Mouse (Mus musculus): ENCODE measurements around the gene Ero1l. TPM values are rescaled to one million over a fixed set of nuclear protein-coding genes. Genes with fewer than 3 reads are reported as not detected.

Ero1l gene
- total RNA-seq, 2 experiments from 2014 or later: 5.0 to 8.6 TPM

DNA sequence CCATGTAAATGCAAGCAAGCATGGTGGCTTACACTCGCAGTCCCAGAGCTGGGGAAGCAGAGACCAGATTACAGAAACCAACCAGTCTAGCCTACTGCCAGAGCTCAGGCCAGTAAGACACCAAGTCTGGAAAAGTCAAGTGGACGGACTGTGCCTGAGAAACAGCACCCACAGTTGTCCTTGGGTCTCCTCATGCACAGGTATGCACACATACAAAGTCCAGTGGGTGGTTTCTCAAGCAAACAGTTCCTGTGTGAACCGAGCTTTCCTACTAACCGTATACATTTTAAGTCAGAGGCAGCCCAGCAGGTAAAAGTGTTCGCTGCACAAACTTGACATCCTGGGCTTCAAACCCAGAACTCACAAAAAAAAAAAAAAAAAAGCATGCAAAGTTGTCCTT, 12.7 kb downstream of the Ero1l start:
- no peak for DNase-seq

DNA sequence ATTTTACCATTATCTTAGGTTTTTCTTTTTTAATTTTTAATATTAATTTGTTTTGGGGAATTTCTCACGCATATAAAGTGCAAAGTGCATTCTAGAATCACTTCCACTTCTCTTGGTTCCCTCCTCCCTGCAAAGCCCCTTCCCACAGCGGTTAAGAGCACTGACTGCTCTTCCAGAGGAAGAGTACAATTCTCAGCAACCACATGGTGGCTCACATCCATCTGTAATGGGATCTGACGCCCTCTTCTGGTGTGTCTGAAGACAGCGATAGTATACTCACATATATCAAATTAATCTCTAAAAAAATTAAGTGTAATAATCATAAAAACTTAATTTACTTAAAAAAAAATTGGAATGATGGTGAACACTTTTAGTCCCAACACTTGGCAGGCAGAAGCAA, 14.2 kb downstream of the Ero1l start:
- no peak for DNase-seq

DNA sequence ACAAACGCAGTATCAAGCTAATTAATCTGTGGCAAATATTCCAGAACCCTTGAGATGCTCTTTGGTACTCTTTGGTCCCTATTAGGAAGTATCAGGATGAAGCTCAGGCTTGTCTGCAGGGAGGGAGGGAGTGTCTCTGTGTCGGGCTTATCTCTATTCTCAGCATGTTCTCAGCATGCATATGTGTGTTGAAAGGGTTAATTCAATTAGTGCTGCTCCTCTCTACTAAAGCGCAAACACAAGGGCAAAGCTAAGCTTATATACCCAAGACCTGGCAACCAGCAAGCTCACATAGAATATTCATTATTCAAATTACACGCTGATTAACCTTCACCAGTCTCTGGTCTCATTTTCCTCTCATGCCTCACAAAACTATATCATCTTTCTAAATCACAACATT, 14.6 kb downstream of the Ero1l start:
- DNase-seq: no peak

DNA sequence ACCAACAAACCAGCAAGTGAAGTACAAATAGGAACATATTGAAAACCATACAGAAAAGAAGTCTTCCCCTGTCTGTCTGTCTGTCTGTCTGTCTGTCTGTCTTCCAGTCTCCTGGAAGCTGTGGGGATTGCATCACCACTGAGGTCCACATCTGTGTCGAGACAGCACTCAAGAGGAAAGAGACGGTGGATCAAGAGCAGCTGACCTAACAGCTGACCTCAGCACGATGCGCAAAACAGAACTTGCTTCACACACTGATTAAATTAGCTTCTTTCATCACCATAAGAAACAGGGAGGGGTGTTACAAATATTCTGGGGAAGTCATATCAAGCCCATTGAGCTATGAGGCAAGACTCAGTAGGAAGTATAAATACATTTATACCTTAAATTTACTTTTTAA, 27.0 kb downstream of the Ero1l start:
- no peak for DNase-seq

DNA sequence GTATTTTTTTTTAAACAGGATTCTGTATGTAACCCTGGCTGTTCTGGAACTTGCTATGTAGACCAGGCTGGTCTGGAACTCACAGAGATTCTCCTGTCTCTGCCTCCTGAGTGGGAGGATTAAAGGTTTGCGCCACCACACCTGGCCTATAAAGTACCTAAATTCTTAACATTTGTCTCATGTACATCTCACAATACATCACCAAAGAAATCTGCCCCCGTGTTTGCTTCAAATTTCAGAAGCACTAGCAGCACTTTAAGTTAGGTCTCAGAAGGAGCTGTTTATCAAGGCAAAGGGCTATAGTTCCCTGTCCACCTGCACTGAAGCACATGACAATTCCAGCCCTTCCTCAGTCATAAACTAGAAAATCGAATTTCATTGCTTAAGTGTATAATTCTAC, 36.5 kb downstream of the Ero1l start:
- no peak for DNase-seq

DNA sequence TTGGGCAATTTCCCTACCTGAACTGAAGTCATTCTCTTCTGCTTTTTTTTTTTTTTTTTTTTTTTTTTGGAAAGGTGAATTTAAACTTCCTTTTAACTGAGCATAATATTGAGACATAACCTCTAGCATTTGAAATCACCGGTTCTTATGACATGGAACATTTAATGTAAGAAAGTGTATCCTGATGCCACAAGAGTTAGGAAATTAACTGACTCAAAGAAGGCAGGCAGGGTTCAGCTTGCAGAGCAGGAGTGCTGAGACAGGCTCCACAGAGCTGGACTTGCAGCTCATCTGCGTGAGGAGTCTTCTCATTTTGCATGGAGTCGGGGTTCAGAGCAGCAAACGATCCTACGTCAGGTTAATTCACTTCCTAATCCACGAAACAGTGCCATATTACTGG, 42.8 kb downstream of the Ero1l start:
- no peak for DNase-seq

DNA sequence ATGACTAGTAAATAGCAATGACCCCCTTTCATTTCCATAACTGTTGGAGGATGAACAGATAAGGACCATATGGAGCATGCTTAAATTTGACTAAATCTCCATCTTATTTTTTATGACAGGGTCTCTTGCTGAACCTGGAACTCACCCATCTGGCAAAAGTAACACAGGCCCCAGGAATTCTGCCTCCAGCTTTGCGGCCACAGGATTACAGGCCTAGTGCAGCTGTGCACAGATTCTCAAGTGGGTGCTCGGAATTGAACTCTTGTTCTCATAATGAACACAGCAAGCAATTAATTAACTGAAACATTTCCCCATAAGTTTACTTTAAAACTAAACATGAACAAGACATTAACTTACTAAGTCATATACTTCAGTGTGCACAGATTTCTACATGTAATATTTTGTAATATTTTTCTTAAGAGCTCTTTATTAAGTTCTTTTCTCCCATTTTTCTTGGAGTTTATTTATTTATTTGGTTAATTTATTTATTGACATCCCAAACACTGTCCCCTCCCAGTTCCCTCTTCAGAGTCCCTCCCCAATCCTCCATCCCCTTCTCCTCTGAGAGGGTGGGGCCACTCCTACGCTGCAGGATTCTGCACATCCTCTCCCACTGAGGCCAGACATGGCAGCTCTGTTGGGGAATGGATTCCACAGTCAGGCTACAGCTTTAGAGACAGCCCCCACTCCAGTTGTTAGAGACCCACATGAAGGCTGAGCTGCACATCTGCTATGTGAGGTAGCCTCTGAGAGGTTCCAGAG, 54.6 kb downstream of the Ero1l start:
- DNase-seq: no peak

DNA sequence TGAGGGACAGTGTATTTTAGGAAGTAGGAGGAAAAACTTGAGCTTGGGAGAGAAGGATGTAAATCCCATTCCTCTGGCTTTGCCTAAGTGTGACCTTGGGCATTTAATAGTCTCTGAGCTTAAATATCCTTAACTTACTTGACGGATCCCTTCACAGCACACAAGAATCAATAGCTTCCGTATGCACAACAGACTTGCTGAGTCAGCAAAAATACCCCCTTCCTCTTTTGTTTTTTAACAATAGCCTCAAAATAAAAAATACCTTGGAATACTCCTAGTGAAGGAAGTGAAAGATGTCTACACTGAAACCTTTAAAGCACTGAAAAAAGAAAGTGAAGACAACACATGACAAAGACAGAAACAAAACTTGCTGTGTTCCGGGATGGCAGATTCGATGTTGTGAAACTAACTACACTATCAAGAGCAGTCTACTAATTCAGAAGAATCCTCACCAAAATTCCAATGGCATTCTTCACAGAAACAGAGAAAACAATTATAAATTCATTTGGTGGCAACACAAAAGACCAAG, 67.0 kb downstream of the Ero1l start:
- DNase-seq: no peak

DNA sequence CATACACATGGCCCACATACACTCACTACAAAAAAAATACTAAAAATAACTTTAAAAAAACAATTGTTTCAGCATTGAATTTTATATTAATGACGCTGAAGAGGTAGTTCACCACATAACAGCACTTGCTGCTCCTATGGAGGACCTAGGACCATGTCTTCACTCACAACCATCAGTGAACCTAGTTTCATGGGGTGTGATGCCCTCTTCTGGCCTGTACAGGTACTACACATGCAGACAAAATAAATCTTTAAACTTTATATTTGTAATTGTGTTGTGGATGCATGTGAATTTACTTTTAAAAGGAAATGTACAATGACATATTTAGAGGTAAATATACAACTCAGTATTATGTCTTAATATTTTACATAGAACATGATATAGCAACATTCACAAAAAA, 77.0 kb downstream of the Ero1l start:
- DNase-seq: no peak

DNA sequence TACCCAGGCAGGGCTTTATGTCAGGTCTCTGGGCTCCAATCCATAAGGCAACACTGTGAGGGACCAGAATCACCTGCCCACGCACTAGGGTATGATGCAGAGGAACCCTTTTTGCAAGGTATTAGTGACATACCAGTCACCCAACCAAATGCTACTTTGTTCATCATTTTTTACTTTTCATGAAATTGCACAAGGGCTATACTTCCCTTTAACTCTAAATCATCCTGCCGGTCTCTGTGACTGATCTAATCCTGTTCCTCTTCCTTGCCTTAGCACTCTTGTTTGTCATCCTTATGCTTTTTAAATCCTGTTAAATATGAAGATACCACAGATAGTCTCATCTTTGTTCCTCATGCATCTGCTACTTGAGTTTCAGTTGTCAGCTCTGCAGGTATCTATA, 79.5 kb downstream of the Ero1l start:
- no peak for DNase-seq

Other genes with a start within 250 kb of the Ero1l start
- 1 to 10 TPM; 1.7 to 3.0 TPM for gene Gpr137c, start 99.1 kb downstream of the Ero1l start, total RNA-seq (2021)
- 1 to 10 TPM; 6.4 to 7.5 TPM for gene Txndc16, start 98.4 kb downstream of the Ero1l start, total RNA-seq (2021)
- 100 to 1,000 TPM in 1 of 2 experiments, 10 to 100 TPM in 1; 95.6 to 107 TPM for gene Psmc6, start 11.0 kb upstream of the Ero1l start, total RNA-seq (2021)
- gene Styx, start 32.3 kb upstream of the Ero1l start, total RNA-seq (2021): 10 to 100 TPM; 47.3 to 62.4 TPM
- gene Gnpnat1, start 86.1 kb upstream of the Ero1l start, total RNA-seq (2021): 1 to 10 TPM; 9.2 to 9.7 TPM
- gene Fermt2, start 211.3 kb upstream of the Ero1l start, total RNA-seq (2021): 100 to 1,000 TPM; 179 to 224 TPM

Measured in gastrocnemius, postnatal 25 days (tissue).